Mouse (Mus musculus) hindbrain, postnatal 0 days (tissue): ENCODE data around the gene Krba1. TPM values are rescaled to one million over a fixed set of nuclear protein-coding genes. Genes with fewer than 3 reads are reported as not detected.

Source experiments
- ATAC-seq: fragments of 200-750 bp; cut with Nextera tagmentation; 2 replicates; pipeline ENCODE4 v1.8.0; 2017; ENCODE audit warnings: mild to moderate bottlenecking, moderate TSS enrichment, moderate library complexity
- DNase-seq: peaks from one replicate; pipeline ENCODE4 v3.0.0-alpha.2; 2015; ENCODE audit warnings: low spot score
- H3K27ac ChIP-seq: fragments of 300-500 bp; sonication (generic); 2 replicates; pipeline ENCODE4 v1.5.1; 2014; ENCODE audit warnings: mild to moderate bottlenecking
- H3K27me3 ChIP-seq: fragments of 300-500 bp; sonication (generic); 2 replicates; pipeline ENCODE4 v1.6.1; 2014; ENCODE audit warnings: low read length, mixed read lengths; ENCODE audit not compliant: insufficient read depth
- H3K36me3 ChIP-seq: fragments of 300-500 bp; sonication (generic); 2 replicates; pipeline ENCODE4 v1.6.1; 2014; ENCODE audit warnings: low read length, mixed read lengths; ENCODE audit not compliant: insufficient read depth
- H3K4me1 ChIP-seq: fragments of 300-500 bp; sonication (generic); 2 replicates; pipeline ENCODE4 v1.6.1; 2014; ENCODE audit warnings: antibody characterized with exemption, low read length, mixed read lengths; ENCODE audit not compliant: insufficient read depth
- H3K4me2 ChIP-seq: fragments of 300-500 bp; sonication (generic); 2 replicates; pipeline ENCODE4 v1.6.1; 2014; ENCODE audit warnings: low read depth, mild to moderate bottlenecking, low read length, moderate library complexity, mixed read lengths
- H3K4me3 ChIP-seq: fragments of 300-500 bp; sonication (generic); 2 replicates; pipeline ENCODE4 v1.5.1; 2014; ENCODE audit warnings: low read length
- H3K9ac ChIP-seq: fragments of 300-500 bp; sonication (generic); replicated peaks from 2 replicates; pipeline ENCODE4 v1.6.1; 2014; ENCODE audit warnings: mild to moderate bottlenecking, low read length, moderate library complexity, mixed read lengths
- H3K9me3 ChIP-seq: fragments of 300-500 bp; sonication (generic); 2 replicates; pipeline ENCODE4 v1.6.1; 2016; ENCODE audit warnings: low read length, mixed read lengths
- CTCF ChIP-seq: IDR thresholded peaks from 2 replicates; pipeline ENCODE4 v1.5.1; 2016; ENCODE audit warnings: antibody characterized with exemption, control low read depth, low read depth
- WGBS: fragments of 180-500 bp; shearing (Covaris S2); extraction: QIAGEN DNeasy Blood & Tissue Kit; methylation state at CpG from one replicate; pipeline ENCODE4 v1.1.7; 2014; 5-methylcytosine and 5-hydroxymethylcytosine counted together
- polyA plus RNA-seq: library from polyadenylated mRNA; unstranded; fragments of >200 nt; fragmentation: Nextera tagmentation; extraction: Ambion mirVana; gene quantifications from 2 replicates; pipeline ENCODE4 v1.2.1, GENCODE M21; 2015
- total RNA-seq: library from RNA; depleted of rRNA; stranded (reverse); fragments of >200 nt; gene quantifications from 2 replicates; pipeline ENCODE4 v1.2.3, GENCODE M21; 2014

The Krba1 gene
- total and polyA plus RNA-seq, 2 experiments from 2014 or later = 20.5 to 49.8 TPM

GRCm38 (mm10) chr6:48411193-48412092 lies 16.1 kb downstream of the Krba1 start:
- no peaks in the 10 kb centered on the region for H3K9me3 ChIP-seq
- H3K4me2 ChIP-seq = no peak overlapping the region
- WGBS = 90% methylated on average over 6 of the region's 6 CpGs
- H3K27ac ChIP-seq = no peak overlapping the region
- H3K27me3 ChIP-seq = no peaks in the 10 kb centered on the region
- no peaks in the 10 kb centered on the region for H3K4me1 ChIP-seq
- ATAC-seq (no peak), DNase-seq (no peak)
- H3K36me3 ChIP-seq = peaks cover 92% of the 10 kb centered on the region
- no peak overlapping the region for H3K4me3 ChIP-seq
- no peak overlapping the region for H3K9ac ChIP-seq
- TF ChIP-seq CTCF = no peak

DNA sequence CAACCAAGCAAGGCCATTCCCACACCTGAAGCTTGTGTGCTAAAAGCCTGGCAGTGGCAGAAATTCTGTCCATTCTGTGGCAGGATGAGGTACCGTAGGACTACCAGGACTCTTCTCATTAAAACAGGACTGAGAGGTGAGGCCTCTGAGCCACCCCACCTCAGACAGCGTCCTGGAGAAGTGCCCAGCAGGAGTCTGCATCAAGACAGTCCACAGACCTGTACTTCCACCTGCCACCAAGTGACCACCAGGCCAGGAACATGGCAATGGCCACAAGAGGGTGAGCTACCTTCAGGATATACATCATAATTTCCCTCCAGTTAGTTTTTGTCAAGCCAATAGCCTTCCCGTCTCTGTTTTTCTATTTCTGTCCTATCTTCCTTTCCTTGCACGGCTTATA lies 16.8 kb downstream of the Krba1 start:
- ATAC-seq = no peak
- Histone ChIP-seq H3K9ac (no peak overlapping the region), H3K9me3 (no peaks in the 10 kb centered on the region), H3K27ac (no peak overlapping the region), H3K4me1 (no peaks in the 10 kb centered on the region), H3K36me3 (peaks cover 92% of the 10 kb centered on the region), H3K27me3 (no peaks in the 10 kb centered on the region), H3K4me3 (no peak overlapping the region), H3K4me2 (no peak overlapping the region)
- no peak for DNase-seq
- WGBS = 83% methylated on average over 4 of the region's 4 CpGs
- peak; percentile 39; the same call in 1 of the 2 replicates for TF ChIP-seq CTCF

DNA sequence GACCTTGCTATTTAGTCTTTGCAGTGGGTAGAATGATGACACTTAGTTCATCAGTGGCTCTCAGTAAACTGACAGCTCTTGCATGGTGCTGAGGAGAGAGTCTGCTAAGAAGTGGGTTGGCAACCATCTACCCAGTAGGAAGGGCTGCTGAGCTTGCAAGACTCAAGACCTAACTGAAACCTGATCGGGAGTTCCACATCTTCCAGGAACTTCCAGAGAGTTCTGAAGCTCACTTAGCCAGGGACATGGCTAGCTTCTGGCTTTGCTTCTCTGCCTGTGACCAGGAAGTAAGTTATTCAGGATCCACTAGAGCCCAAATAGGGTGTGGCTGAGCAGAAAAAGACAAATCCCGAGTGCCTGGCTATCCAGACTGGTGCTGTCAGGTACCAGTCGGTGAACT lies 17.3 kb downstream of the Krba1 start:
- WGBS = 90% methylated on average over 3 of the region's 3 CpGs
- H3K36me3 ChIP-seq = peaks cover 91% of the 10 kb centered on the region

DNA sequence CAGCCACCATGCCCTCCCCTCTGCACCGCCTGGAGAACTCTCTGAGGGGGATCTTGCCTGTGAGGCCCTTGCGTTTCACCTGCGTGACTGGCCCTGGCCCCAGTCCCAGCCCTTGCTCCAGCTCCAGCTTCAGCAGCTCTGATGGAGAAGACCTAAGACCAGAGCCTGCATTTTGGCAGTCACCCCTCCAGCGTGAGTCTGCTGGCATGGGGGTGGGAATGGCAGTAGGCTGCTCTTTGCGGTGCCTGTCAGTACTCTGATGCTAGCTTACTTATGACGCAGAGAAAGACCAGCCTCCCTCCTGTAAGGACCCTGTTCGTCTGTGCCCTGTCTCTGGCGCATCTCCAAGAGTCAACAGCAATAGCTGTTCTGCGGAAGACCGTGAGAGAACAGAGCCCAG lies 17.7 kb downstream of the Krba1 start:
- Histone ChIP-seq H3K9ac (no peak overlapping the region), H3K4me1 (no peaks in the 10 kb centered on the region), H3K27ac (no peak overlapping the region), H3K4me3 (no peak overlapping the region), H3K9me3 (no peaks in the 10 kb centered on the region), H3K4me2 (no peak overlapping the region), H3K27me3 (no peaks in the 10 kb centered on the region), H3K36me3 (peaks cover 91% of the 10 kb centered on the region)
- WGBS = 65% methylated on average over 10 of the region's 10 CpGs
- no peak for DNase-seq
- no peak for TF ChIP-seq CTCF
- ATAC-seq = no peak

More for the DNA sequence above, 17.3 kb downstream of the Krba1 start:
- H3K9ac ChIP-seq = no peak overlapping the region
- no peaks in the 10 kb centered on the region for H3K9me3 ChIP-seq
- no peak for DNase-seq
- no peak overlapping the region for H3K27ac ChIP-seq
- no peak overlapping the region for H3K4me2 ChIP-seq
- H3K4me3 ChIP-seq = no peak overlapping the region
- H3K4me1 ChIP-seq = no peaks in the 10 kb centered on the region
- no peak for TF ChIP-seq CTCF
- no peak for ATAC-seq
- no peaks in the 10 kb centered on the region for H3K27me3 ChIP-seq

DNA sequence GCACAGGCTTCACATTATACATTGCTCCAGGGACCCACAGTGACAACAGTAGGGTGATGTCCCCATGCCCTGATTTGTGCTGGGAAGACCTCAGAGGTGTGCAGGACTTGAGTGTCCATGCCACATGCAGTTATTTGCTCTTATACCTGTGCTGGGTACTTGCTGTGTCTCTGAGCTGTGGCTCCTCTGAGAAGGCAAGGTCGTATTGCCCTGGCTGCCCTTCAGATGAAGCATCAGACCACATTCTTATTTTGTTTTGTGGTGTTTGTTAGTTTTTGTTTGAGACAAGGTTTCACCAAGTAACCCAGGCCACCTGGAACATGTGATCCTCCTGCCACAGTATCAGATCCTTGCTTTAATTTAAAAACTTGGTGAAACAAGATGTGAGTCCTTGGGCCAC lies 19.5 kb downstream of the Krba1 start:
- 95% methylated on average over 1 of the region's 1 CpGs for WGBS
- no peak overlapping the region for H3K9ac ChIP-seq
- no peak overlapping the region for H3K4me2 ChIP-seq
- no peak for TF ChIP-seq CTCF
- ATAC-seq (no peak), DNase-seq (no peak)
- H3K36me3 ChIP-seq = peaks cover 73% of the 10 kb centered on the region
- H3K27ac ChIP-seq = no peak overlapping the region
- H3K4me1 ChIP-seq = no peaks in the 10 kb centered on the region
- H3K9me3 ChIP-seq = no peaks in the 10 kb centered on the region
- no peak overlapping the region for H3K4me3 ChIP-seq
- H3K27me3 ChIP-seq = no peaks in the 10 kb centered on the region

- Histone ChIP-seq H3K9ac (no peak overlapping the region), H3K36me3 (peaks cover 66% of the 10 kb centered on the region), H3K4me3 (no peak overlapping the region), H3K9me3 (no peaks in the 10 kb centered on the region), H3K27me3 (no peaks in the 10 kb centered on the region), H3K27ac (no peak overlapping the region), H3K4me1 (no peaks in the 10 kb centered on the region), H3K4me2 (no peak overlapping the region)
- ATAC-seq (no peak), DNase-seq (no peak)
- TF ChIP-seq CTCF = no peak
- WGBS = 96% methylated on average over 7 of the region's 7 CpGs
Measured at GRCm38 (mm10) chr6:48415636-48416035, 20.2 kb downstream of the Krba1 start.

DNA sequence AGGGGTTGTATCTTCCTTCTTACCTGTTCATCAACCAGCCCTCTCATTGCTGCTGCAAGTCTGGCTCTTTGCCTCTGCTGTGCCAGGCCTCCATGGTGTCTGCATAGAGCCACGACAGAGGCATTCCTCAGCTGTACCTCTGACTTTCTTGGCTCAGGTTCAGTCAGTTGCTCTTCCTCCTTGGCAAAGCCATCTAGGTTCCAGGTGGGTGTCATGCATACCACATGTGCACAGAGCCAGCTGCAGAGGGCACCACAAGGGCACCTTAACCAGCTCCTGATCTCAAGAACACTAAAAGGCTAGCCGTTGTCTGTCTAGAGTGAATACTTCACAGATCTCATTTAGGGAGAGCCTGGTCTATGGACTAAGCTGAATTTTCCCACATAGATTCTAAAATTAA lies 21.1 kb downstream of the Krba1 start:
- 77% methylated on average over 2 of the region's 2 CpGs for WGBS
- Histone ChIP-seq H3K4me3 (no peak overlapping the region), H3K9me3 (no peaks in the 10 kb centered on the region), H3K36me3 (peaks cover 58% of the 10 kb centered on the region), H3K27ac (no peak overlapping the region), H3K9ac (no peak overlapping the region), H3K4me2 (no peak overlapping the region), H3K27me3 (no peaks in the 10 kb centered on the region), H3K4me1 (no peaks in the 10 kb centered on the region)
- DNase-seq = no peak
- no peak for TF ChIP-seq CTCF
- ATAC-seq = no peak
